Mouse (Mus musculus) testis, postnatal 10 days (tissue): Measurements from ENCODE around the gene Swsap1.

Experiments
- DNase-seq: peaks from one replicate; pipeline ENCODE4 v3.0.0; 2021; ENCODE audit warnings: low spot score

Gene Swsap1

GRCm38 (mm10) chr9:21955570-21956281, at the start of gene Swsap1:
Gene Swsap1 (plus strand): TSS chr9:21955755.
- DNase-seq, result peak; percentile 97

GRCm38 (mm10) chr9:21908216-21908615, 47.3 kb upstream of the Swsap1 start:
- DNase-seq, result no peak

GRCm38 (mm10) chr9:21909474-21910223, 45.9 kb upstream of the Swsap1 start:
- no peak for DNase-seq

- DNase-seq, result no peak
Measured at GRCm38 (mm10) chr9:21916851-21917492, 38.6 kb upstream of the Swsap1 start.

GRCm38 (mm10) chr9:21917493-21918034, 38.0 kb upstream of the Swsap1 start:
- peak; percentile 66 for DNase-seq

- DNase-seq, result peak; percentile 98
Measured at GRCm38 (mm10) chr9:21918035-21918592, 37.4 kb upstream of the Swsap1 start, which contains the start of gene Rab3d. Gene Rab3d (minus strand): TSS chr9:21918192.

GRCm38 (mm10) chr9:21918692-21919384, 36.7 kb upstream of the Swsap1 start:
- no peak for DNase-seq

GRCm38 (mm10) chr9:21923036-21923435, 32.5 kb upstream of the Swsap1 start:
- no peak for DNase-seq

GRCm38 (mm10) chr9:21923490-21924098, 32.0 kb upstream of the Swsap1 start:
- no peak for DNase-seq

GRCm38 (mm10) chr9:21924099-21924493, 31.5 kb upstream of the Swsap1 start:
- peak; percentile 89 for DNase-seq

- DNase-seq, result no peak
Measured at GRCm38 (mm10) chr9:21925034-21925433, 30.5 kb upstream of the Swsap1 start.

GRCm38 (mm10) chr9:21925506-21925905, 30.0 kb upstream of the Swsap1 start:
- DNase-seq, result no peak

GRCm38 (mm10) chr9:21926155-21926554, 29.4 kb upstream of the Swsap1 start:
- DNase-seq, result peak; percentile 48

- DNase-seq, result peak; percentile 47
Measured at GRCm38 (mm10) chr9:21926784-21927183, 28.8 kb upstream of the Swsap1 start.

GRCm38 (mm10) chr9:21927208-21927753, 28.3 kb upstream of the Swsap1 start, which contains the start of the genes Ccdc159 and Tmem205:
Gene Ccdc159 (plus strand): TSS chr9:21927471.
Gene Tmem205 (minus strand): TSS chr9:21927556.
- DNase-seq, result peak; percentile 89

GRCm38 (mm10) chr9:21929208-21929607, 26.3 kb upstream of the Swsap1 start:
- DNase-seq, result no peak

- DNase-seq, result no peak
Measured at GRCm38 (mm10) chr9:21932006-21932405, 23.5 kb upstream of the Swsap1 start.

- DNase-seq, result no peak
Measured at GRCm38 (mm10) chr9:21932445-21933137, 23.0 kb upstream of the Swsap1 start.

- DNase-seq, result no peak
Measured at GRCm38 (mm10) chr9:21934021-21934420, 21.5 kb upstream of the Swsap1 start.
